Mouse (Mus musculus) mouse embryonic stem cell (cell line): Measurements from ENCODE around the gene Pla2g4f.

Experiments used
- in situ Hi-C, 2 experiments: fragments of 300-500 bp; cut with MboI; formaldehyde crosslinking; loops; 1 replicate in 1 of 2; 3 replicates in 1 of 2; pipeline ENCODE4 v1.14.3; 2019 to 2020; ENCODE audit warnings: low sequenced_read_pairs in 2 of 2, low pct_unique_long_range_greater_than_20kb in 1 of 2, mixed read lengths in 1 of 2; ENCODE audit not compliant: unreplicated experiment in 1 of 2

The Pla2g4f gene

DNA sequence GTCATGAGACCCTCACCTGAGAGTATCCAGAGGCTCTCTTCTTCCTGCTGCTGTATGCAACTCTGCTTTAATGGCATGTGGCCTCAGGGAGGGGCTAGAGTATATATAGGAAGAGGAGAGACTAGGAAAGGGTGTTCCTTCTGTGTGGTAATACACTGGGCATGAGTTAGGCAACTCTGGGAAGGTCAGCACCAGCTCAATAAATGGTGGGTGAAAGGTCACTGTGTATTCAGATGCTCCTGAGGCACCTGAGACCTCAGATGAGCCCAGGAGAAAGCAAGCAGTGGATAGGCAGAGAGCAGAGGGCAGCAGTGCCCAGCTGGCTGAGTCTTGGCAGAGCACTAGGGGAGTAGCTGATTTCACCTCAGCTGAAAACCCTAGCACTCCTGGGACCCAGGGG lies 29.3 kb downstream of the Pla2g4f start:
- in situ Hi-C loops = no loop called here

GRCm38 (mm10) chr2:120284094-120284493 lies 29.9 kb downstream of the Pla2g4f start:
- in situ Hi-C loops = no loop called here

DNA sequence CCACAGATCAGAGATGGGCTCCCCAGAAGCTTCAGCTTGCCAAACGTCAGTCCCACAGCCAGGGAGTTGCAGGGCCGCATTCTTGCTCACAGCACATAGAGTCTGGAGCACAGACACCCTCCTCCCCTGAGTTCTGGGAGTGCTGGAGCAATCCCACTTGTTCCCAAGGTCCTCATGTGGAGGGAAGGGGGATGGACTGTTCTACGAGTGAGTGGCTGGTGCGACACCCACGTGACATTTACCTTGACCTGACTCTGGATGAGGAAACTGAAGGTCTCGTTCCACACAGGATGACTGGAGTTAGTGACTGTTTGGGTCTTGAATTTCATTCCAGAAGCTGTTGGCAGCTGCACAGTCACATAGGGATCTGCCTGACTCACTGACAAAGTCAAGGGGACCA lies 30.4 kb downstream of the Pla2g4f start:
- in situ Hi-C loops = no loop called here

- in situ Hi-C loops = no loop called here
Observed at GRCm38 (mm10) chr2:120281221-120281620, 32.7 kb downstream of the Pla2g4f start.

DNA sequence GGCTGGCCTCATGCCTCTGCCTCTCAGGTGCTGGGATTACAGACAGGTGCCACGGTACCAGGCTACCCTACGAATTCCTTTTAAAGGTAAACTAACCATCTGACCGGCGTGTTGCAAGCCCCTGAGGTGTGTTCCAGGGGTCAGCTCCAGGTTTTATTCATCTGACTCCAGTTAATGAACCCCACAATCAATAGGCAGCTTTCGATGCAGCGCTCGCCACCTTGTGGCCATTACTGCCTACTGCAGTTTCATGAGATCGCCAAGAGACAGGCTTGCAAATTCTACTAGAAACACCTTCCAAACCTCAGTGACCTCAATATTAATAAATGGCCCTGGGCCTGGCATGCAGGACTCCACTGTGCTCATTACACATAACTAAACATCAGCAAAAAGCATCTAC lies 34.0 kb downstream of the Pla2g4f start:
- in situ Hi-C loops = no loop called here

GRCm38 (mm10) chr2:120276951-120277350 lies 37.0 kb downstream of the Pla2g4f start:
- in situ Hi-C loops = no loop called here

GRCm38 (mm10) chr2:120268635-120269034 lies 45.3 kb downstream of the Pla2g4f start:
- in situ Hi-C loops = loop anchor here (5.0 kb wide), 1 partner anchor 81 kb away; no protein-coding TSS in a partner anchor

GRCm38 (mm10) chr2:120265523-120265922 lies 48.4 kb downstream of the Pla2g4f start:
- in situ Hi-C loops = loop anchor here (5.0 kb wide), 1 partner anchor 78 kb away; no protein-coding TSS in a partner anchor

GRCm38 (mm10) chr2:120264858-120265257 lies 49.1 kb downstream of the Pla2g4f start:
- in situ Hi-C loops = loop anchor here (5.0 kb wide), 1 partner anchor 78 kb away; no protein-coding TSS in a partner anchor

DNA sequence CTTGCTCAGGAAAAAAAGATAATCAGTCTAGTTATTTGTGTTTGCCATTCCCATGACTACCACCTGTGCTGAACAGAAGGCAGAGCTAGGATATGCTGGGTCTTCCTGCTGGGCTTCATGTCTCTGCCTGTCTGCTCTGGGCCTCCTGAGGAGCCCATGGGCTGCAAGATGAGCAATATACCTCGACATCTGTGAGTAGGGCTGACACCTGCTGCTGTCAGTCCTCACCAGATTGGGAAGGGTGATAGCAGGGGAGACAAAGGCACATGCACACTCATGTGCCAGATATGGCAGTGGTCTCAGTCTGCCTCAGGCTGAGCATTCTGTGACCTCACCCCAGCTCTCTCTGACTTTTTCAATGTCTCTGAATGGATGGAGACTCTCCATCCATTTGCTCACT lies 51.1 kb downstream of the Pla2g4f start:
- in situ Hi-C loops = no loop called here

- in situ Hi-C loops = no loop called here
Observed at GRCm38 (mm10) chr2:120261346-120261745, 52.6 kb downstream of the Pla2g4f start.

- in situ Hi-C loops = no loop called here
Observed at GRCm38 (mm10) chr2:120256259-120256658, 57.7 kb downstream of the Pla2g4f start.

- in situ Hi-C loops = no loop called here
Observed at GRCm38 (mm10) chr2:120252644-120253043, 61.3 kb downstream of the Pla2g4f start.
